Mouse (Mus musculus) heart, postnatal 0 days (tissue): ENCODE results near the gene Dnajb13.

Experiments used
- CTCF ChIP-seq: IDR thresholded peaks from 2 replicates; pipeline ENCODE4 v1.5.1; 2016; ENCODE audit warnings: antibody characterized with exemption, control low read depth, low read depth
- EP300 ChIP-seq: IDR thresholded peaks from 2 replicates; pipeline ENCODE4 v1.6.1; 2016; ENCODE audit warnings: antibody characterized with exemption, low read depth

DNA sequence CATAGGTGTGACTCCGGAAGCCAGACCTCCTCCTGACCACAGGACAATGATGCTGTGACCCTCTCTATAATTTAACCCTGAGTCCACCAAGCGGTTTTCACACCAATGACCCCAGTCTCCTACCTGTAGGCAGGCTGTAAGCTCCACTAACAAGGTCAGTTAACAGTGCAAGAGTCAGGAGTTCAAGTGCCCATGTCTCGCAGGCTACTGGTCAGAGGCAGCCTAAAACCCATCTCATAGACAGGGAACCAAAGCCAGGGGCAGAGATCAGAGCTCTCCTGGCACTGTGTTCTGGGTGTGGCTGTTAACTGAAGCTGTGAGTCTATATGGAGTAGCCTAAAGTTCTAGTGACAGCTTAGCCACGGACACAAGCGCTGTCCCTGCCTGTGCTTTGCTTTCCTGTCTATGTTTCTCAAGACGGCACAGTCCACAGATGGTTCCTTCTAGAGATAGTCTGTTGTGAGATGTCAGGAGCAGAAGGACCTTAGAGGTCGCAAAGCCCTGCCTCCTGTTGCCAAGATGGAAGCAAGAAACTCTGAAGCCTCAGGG is 12.3 kb downstream of the Dnajb13 start:
- TF ChIP-seq EP300 = no peak
- TF ChIP-seq CTCF = no peak
